Mouse (Mus musculus): ENCODE measurements around the gene Dpf2. TPM values are rescaled to one million over a fixed set of nuclear protein-coding genes. Genes with fewer than 3 reads are reported as not detected.

Gene Dpf2
- polyA plus RNA-seq (2016; fragmentation: Nextera tagmentation; extraction: Ambion mirVana): 231 and 251 TPM in 2 replicates

DNA sequence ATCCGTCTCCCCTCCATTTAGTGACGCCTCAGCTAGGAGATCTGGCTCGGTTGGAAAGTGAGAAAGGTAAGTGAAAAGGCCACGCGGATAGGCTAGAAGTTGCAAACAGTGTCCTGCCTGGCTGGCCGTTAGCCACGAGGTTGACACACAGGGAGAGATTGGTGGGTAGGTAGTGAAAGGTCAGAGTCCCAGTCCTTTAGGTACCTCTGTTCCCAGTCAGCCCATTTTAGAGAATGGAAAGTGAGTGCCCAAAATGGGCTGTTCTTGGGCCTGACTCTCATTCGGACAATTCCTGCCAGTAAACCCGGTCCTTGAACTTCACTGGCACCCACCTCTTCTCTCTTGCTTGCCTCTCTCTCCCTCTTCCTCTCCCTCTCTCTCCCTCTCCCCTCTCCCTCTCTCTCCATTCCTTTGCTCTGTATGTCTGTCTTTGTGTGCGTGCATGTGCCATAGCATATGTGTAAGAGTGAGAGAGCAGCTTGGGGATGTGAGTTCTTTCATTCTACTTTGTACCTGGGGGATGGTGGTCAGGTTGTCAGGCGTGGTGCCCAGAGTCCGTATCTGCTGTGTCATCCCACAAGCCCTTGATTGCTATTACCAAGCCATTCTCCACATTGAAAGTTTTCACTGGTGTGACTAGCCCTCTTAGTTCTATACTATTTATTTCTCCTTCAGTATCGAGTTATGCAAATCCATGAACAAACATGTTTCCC lies at the start of gene Dpf2:
TSS of gene Dpf2 (minus strand) at position 4 of the 713 bp plus-strand sequence.
- no peaks in the 10 kb centered on the region for H3K27me3 ChIP-seq (replicated peaks; ENCODE audit: low read depth, poor library complexity, severe bottlenecking)
- 22% methylated on average over 13 of the region's 13 CpGs for whole genome bisulfite sequencing
- H3K36me3 ChIP-seq (replicated peaks): peaks cover 38% of the 10 kb centered on the region
- H3K4me3 ChIP-seq: peak within 1 kb of the TSS; percentile 98
- peaks cover 30% of the 10 kb centered on the region for H3K4me1 ChIP-seq
- H3K9me3 ChIP-seq: no peaks in the 10 kb centered on the region
- H3K27ac ChIP-seq (replicated peaks): peak within 1 kb of the TSS; percentile 96
- DNase-seq (ENCODE audit: low spot score): no peak

DNA sequence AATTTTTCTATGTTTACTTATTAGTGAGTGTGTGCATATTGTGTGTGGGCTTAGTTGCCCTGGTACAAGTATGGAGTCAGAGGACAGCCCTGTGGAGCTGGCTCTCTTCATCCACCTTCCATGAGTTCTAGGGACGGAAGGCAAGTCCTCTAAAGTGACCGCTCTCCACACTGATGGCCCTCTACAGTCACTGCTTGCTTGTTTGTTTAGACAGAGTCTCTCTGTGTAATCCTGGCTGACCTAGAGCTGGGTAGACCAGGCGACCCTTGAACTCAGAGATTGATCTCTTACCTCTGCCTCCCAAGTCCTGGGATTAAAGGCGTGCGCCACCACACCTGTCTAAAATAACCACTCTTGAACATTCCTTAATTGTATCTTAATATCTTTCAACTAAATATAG lies 44.6 kb upstream of the Dpf2 start:
- no peak overlapping the region for H3K4me3 ChIP-seq
- no peaks in the 10 kb centered on the region for H3K9me3 ChIP-seq
- H3K27ac ChIP-seq (replicated peaks): no peak overlapping the region
- no peak for DNase-seq (ENCODE audit: low spot score)
- no peaks in the 10 kb centered on the region for H3K27me3 ChIP-seq (replicated peaks; ENCODE audit: low read depth, poor library complexity, severe bottlenecking)
- peaks cover 91% of the 10 kb centered on the region for H3K36me3 ChIP-seq (replicated peaks)
- 82% methylated on average over 5 of the region's 5 CpGs for WGBS
- peaks cover 31% of the 10 kb centered on the region for H3K4me1 ChIP-seq

DNA sequence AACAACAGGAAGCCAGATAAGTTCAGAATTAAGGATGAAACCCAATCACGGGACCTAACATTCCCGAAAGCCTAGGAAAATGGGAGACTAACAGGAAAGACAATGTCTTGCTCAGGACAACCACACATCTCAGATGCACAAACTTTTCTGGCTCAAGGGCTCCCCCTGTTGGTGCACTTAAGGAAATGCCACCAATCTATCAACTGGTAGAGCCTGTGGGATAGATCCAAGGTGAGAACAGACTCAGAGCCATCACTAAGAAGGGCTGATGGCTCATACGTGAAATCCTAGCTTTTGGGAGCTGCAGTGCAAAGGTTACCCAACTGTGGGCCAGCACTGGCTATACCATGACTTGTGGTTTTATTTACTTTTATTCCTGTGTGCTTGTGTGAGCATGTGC lies 43.9 kb upstream of the Dpf2 start:
- peak; percentile 81 for DNase-seq (ENCODE audit: low spot score)
- Histone ChIP-seq H3K4me1 (peaks cover 34% of the 10 kb centered on the region), H3K4me3 (no peak overlapping the region), H3K9me3 (no peaks in the 10 kb centered on the region), H3K27me3 (replicated peaks; ENCODE audit: low read depth, poor library complexity, severe bottlenecking) (no peaks in the 10 kb centered on the region), H3K27ac (replicated peaks) (no peak overlapping the region), H3K36me3 (replicated peaks) (peaks cover 96% of the 10 kb centered on the region)
- 37% methylated on average over 3 of the region's 3 CpGs for WGBS

DNA sequence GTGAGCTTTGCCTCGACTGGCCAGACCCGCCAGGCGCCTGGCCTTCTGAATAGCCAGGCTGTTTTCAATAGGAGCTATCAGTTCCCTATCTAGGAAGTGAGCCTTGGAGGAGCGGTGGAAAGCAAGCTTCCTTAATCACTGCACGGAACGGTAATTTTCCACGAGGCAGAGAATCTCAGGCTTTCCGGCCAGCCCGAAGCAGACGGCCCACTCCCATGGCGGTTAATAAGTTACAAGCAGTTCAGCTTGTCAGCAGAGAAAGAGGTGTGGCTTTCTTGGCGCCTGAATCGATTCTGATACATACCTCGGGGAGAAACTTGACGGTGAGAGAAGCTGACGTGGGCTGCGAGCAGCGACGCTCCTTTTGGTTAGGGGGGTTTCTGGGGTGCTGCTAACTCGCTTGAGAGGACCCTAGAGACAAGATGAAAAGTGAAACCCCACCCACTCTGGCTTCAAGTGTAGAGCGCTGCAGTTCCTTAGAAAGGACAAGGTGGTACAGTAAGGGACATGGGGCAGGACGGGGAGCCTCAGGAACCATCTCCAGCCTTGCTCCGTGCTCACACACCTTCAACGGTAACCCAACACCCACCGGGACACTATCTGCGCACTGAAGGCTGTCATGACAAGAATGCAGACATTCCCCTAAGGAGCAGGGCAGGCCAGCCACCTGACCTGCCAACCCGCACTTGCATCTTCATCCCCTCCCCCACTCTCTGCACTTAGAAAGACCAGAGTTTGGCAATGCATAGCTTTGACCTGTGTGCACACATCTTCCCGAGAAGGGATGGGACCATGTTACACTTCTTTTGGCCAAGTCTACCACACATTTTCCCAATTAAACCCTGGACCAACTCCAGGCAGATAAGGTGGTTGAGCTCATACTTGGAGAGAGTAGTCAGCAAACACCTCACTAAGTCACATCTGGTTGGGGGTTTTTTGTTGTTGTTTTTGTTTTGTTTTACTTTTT lies 43.2 kb upstream of the Dpf2 start:
- Histone ChIP-seq H3K9me3 (no peaks in the 10 kb centered on the region), H3K4me1 (peaks cover 31% of the 10 kb centered on the region), H3K36me3 (replicated peaks) (peaks cover 96% of the 10 kb centered on the region), H3K27me3 (replicated peaks; ENCODE audit: low read depth, poor library complexity, severe bottlenecking) (no peaks in the 10 kb centered on the region), H3K27ac (replicated peaks) (no peak overlapping the region; the same call in 1 of the 2 replicates), H3K4me3 (peak overlapping the region; percentile 2; the same call in 1 of the 2 replicates)
- 85% methylated on average over 28 of the region's 28 CpGs for WGBS
- DNase-seq (ENCODE audit: low spot score): no peak

DNA sequence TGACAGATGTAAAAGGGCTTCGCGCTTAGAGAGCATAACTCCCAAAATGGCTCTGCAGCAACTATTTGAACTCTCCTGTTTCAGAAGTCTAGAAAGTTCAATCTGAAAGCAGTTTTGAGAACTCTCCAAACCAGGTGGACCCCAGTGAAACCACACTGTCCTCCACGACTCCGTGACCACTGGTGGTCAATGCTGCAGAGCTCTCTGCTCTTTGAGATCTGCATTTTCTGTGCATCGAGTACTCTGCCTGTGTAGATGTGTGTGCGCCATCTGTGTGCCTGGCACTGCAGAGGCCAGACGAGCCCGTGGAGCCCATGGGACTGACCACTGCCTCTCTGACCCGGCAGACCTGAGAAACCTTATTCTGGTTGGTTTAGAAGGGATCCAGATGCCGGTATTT lies 42.1 kb upstream of the Dpf2 start:
- Histone ChIP-seq H3K9me3 (no peaks in the 10 kb centered on the region), H3K27ac (replicated peaks) (no peak overlapping the region), H3K4me3 (no peak overlapping the region), H3K27me3 (replicated peaks; ENCODE audit: low read depth, poor library complexity, severe bottlenecking) (no peaks in the 10 kb centered on the region), H3K36me3 (replicated peaks) (peaks cover 96% of the 10 kb centered on the region), H3K4me1 (peaks cover 29% of the 10 kb centered on the region)
- DNase-seq (ENCODE audit: low spot score): no peak
- 91% methylated on average over 10 of the region's 10 CpGs for WGBS

DNA sequence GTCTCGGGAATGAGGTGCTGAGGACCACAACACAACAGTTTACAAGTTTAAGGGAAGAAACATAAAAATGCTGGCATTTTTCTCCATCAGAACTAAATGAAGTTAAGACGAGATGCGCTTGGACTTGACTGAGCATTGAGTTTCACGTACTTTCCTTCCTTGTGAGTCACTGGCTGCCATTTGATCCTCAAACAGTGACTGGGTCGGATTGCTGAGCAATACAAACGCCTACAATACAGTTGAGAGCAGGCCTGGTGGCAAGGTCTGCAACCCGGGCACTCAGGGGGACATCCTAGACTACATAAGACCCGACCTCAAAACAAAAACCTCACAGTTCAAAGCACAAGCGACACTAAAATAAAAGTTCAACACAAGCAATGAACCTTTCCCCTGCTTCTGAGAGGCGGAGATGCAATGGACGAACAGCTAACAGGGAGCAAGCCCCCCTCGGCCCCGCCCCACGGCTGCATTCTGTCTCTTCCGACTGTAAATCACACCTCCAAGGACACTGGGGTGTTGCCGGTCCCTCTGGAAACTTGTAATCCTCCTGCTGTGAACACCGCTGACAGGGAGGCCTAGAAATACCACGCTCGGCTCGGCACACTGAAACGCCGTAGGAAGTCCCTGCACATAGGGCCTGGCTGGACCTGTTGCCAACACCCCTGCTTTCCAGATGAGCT lies 41.4 kb upstream of the Dpf2 start:
- 88% methylated on average over 22 of the region's 22 CpGs for WGBS
- H3K27me3 ChIP-seq (replicated peaks; ENCODE audit: low read depth, poor library complexity, severe bottlenecking): no peaks in the 10 kb centered on the region
- no peak overlapping the region for H3K4me3 ChIP-seq
- H3K4me1 ChIP-seq: peaks cover 29% of the 10 kb centered on the region
- peaks cover 96% of the 10 kb centered on the region for H3K36me3 ChIP-seq (replicated peaks)
- no peak for DNase-seq (ENCODE audit: low spot score)
- no peaks in the 10 kb centered on the region for H3K9me3 ChIP-seq
- no peak overlapping the region for H3K27ac ChIP-seq (replicated peaks)

DNA sequence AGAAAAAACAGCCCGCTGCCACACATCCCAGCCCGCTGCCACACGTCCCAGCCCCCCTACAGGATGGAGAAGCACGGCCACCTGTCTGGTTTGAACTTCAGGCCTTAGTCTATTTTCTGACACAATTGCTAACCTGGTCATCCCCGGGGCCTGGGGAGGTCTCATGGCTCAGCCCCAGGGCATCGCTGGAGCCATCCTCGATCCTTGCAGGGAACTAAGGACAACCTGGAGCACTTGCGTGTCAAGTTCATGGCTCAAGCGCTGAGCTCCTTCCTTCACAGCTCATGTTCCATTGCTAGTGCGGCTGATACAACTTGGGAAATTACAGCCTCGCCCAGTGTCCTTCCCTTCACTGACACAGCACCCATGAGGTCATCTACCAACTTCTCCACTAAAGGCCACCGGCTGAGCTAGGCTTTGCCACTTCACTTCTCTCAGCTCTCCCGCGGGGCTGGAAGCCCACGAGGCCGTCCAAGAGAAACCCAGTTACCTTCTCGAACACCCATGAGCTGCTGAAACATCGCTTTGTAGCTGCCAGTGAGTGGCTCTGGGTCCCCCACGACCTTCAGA lies 40.5 kb upstream of the Dpf2 start:
- H3K36me3 ChIP-seq (replicated peaks): peaks cover 96% of the 10 kb centered on the region
- H3K9me3 ChIP-seq: no peaks in the 10 kb centered on the region
- DNase-seq (ENCODE audit: low spot score): no peak
- peaks cover 29% of the 10 kb centered on the region for H3K4me1 ChIP-seq
- 0 out of 2 replicates have a peak overlapping the region, but pooled peaks have one; percentile 8 for H3K4me3 ChIP-seq
- H3K27ac ChIP-seq (replicated peaks): peak overlapping the region; percentile 70; the same call in 1 of the 2 replicates
- H3K27me3 ChIP-seq (replicated peaks; ENCODE audit: low read depth, poor library complexity, severe bottlenecking): no peaks in the 10 kb centered on the region
- 93% methylated on average over 19 of the region's 19 CpGs for WGBS

DNA sequence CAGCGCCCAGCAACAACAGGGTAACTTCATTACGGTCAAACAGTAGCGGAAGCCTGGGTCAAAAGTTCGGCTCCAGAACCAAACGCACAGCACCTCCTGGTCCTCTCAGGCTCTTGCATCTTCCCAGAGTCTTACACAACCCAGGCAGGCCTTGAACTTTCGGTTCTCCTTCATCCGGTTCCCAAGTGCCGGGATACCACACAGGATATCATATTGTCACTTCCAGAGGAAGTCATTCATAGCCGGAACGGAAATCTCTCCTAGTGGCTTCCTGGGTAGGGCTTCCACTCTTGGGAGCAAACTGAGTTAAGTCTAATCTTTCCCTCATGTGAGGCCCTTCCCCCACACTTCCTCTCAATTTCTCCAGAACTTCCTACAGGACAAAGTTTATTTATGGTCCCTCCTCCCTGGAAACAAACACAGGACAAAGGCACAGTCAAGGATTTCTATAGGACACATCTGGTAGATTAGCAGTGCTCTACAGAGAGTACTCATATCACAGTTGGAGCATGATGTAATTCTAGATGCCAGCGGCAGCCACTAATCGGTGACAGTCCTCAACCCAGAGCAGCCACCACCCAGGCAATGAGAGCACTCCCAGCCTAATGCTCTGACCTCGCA lies 39.4 kb upstream of the Dpf2 start:
- no peak overlapping the region; the same call in 1 of the 2 replicates for H3K4me3 ChIP-seq
- 72% methylated on average over 13 of the region's 13 CpGs for WGBS
- H3K4me1 ChIP-seq: peaks cover 29% of the 10 kb centered on the region
- DNase-seq (ENCODE audit: low spot score): peak; percentile 33
- H3K9me3 ChIP-seq: no peaks in the 10 kb centered on the region
- H3K27me3 ChIP-seq (replicated peaks; ENCODE audit: low read depth, poor library complexity, severe bottlenecking): no peaks in the 10 kb centered on the region
- H3K36me3 ChIP-seq (replicated peaks): peaks cover 96% of the 10 kb centered on the region
- peak overlapping the region; percentile 70 for H3K27ac ChIP-seq (replicated peaks)

DNA sequence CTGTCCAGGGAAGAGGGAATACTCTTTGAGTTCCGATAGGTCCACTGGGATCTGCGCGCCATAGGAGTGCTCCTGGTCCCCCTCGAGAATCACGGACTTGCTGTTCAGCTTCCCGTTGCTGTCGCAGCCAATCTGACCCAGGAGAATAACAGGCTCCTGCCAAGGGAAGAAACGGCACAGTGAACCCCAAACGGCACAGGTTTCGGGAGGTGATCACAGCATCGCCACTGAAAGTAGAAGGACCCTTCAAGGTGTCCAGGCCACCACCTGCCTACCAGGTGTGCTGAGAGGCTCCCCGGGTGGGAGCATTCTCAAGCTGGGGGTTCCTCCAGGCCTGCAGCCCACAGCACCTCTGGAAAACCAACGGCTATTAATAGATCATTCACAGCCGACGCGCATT lies 38.8 kb upstream of the Dpf2 start:
- DNase-seq (ENCODE audit: low spot score): no peak
- H3K4me3 ChIP-seq: no peak overlapping the region
- peaks cover 29% of the 10 kb centered on the region for H3K4me1 ChIP-seq
- peaks cover 97% of the 10 kb centered on the region for H3K36me3 ChIP-seq (replicated peaks)
- H3K27ac ChIP-seq (replicated peaks): peak overlapping the region; percentile 65; the same call in 1 of the 2 replicates
- H3K27me3 ChIP-seq (replicated peaks; ENCODE audit: low read depth, poor library complexity, severe bottlenecking): no peaks in the 10 kb centered on the region
- no peaks in the 10 kb centered on the region for H3K9me3 ChIP-seq
- 93% methylated on average over 16 of the region's 16 CpGs for WGBS

DNA sequence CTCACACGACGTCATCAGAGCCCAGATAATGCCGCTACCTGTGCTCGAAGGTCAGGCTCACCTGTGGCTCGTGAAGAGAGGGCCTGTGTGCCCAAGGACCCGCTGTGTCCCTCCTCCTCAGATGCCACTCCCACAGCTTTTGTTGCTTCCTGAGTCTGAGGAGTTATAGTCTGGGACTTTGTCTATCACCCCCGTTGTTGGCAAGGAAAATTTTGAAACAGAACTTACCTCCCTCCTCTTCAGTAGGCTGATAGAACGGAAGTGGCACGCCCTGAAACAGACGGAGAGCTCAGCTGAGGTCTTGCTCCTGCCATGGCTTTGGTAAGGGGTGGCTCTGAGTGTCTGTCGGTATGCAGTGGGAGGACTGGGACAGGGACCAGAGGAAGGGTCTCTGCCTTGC lies 37.4 kb upstream of the Dpf2 start:
- H3K4me1 ChIP-seq: peaks cover 25% of the 10 kb centered on the region
- H3K9me3 ChIP-seq: no peaks in the 10 kb centered on the region
- H3K36me3 ChIP-seq (replicated peaks): peaks cover 100% of the 10 kb centered on the region
- H3K27ac ChIP-seq (replicated peaks): no peak overlapping the region
- H3K27me3 ChIP-seq (replicated peaks; ENCODE audit: low read depth, poor library complexity, severe bottlenecking): no peaks in the 10 kb centered on the region
- 94% methylated on average over 11 of the region's 11 CpGs for WGBS
- H3K4me3 ChIP-seq: no peak overlapping the region
- DNase-seq (ENCODE audit: low spot score): no peak

DNA sequence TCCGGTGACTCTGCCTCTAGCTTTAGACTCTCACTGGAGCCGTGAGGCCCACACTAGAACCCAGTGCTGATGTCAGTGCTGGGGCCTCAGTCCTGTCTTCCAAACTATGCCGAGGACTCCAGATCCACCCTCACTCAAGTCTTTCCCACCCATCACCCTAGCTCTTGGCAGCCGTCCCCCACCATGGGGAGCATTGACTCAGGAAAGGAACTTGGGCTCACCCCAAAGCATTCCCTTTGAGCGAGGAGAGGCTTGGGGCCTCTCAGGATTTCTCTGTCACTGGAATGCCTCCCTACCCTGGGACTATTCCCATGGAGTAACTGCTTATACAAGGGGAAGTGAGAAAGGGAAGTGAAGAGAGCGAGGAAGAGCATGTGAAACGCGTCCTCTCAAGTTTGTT lies 33.1 kb upstream of the Dpf2 start:
- WGBS: 85% methylated on average over 8 of the region's 8 CpGs
- H3K9me3 ChIP-seq: no peaks in the 10 kb centered on the region
- H3K4me1 ChIP-seq: no peaks in the 10 kb centered on the region
- H3K36me3 ChIP-seq (replicated peaks): peaks cover 100% of the 10 kb centered on the region
- H3K4me3 ChIP-seq: no peak overlapping the region
- H3K27ac ChIP-seq (replicated peaks): no peak overlapping the region
- peak; percentile 7 for DNase-seq (ENCODE audit: low spot score)
- H3K27me3 ChIP-seq (replicated peaks; ENCODE audit: low read depth, poor library complexity, severe bottlenecking): no peaks in the 10 kb centered on the region

Data from embryonic facial prominence, embryonic 10.5 days (tissue).